Mouse (Mus musculus): Measurements from ENCODE around the gene Ripor3.

The Ripor3 gene

GRCm38 (mm10) chr2:168028376-168028775 lies 18.0 kb upstream of the Ripor3 start:
- no peak for DNase-seq (ENCODE audit: low spot score)

- DNase-seq (ENCODE audit: low spot score) = no peak
These were observed 16.0 kb upstream of the Ripor3 start for GRCm38 (mm10) chr2:168026467-168026866.

GRCm38 (mm10) chr2:168025882-168026281 lies 15.5 kb upstream of the Ripor3 start:
- DNase-seq (ENCODE audit: low spot score) = no peak

GRCm38 (mm10) chr2:168025174-168025573 lies 14.8 kb upstream of the Ripor3 start:
- DNase-seq (ENCODE audit: low spot score) = peak; percentile 33

GRCm38 (mm10) chr2:168023763-168024402 lies 13.5 kb upstream of the Ripor3 start:
- no peak for DNase-seq (ENCODE audit: low spot score)

GRCm38 (mm10) chr2:168019201-168019715 lies 8.8 kb upstream of the Ripor3 start:
- DNase-seq (ENCODE audit: low spot score) = no peak

GRCm38 (mm10) chr2:168016951-168017391 lies 6.6 kb upstream of the Ripor3 start:
- peak; percentile 69 for DNase-seq (ENCODE audit: low spot score)

GRCm38 (mm10) chr2:168010893-168011292 lies 475 bp upstream of the Ripor3 start:
- DNase-seq (ENCODE audit: low spot score) = no peak

GRCm38 (mm10) chr2:168008132-168008531 lies 2.3 kb downstream of the Ripor3 start:
- no peak for DNase-seq (ENCODE audit: low spot score)

- DNase-seq (ENCODE audit: low spot score) = no peak
These were observed 3.9 kb downstream of the Ripor3 start for GRCm38 (mm10) chr2:168006489-168006888.

GRCm38 (mm10) chr2:168005616-168006015 lies 4.8 kb downstream of the Ripor3 start:
- no peak for DNase-seq (ENCODE audit: low spot score)

- no peak for DNase-seq (ENCODE audit: low spot score)
These were observed 5.4 kb downstream of the Ripor3 start for GRCm38 (mm10) chr2:168005005-168005404.

- DNase-seq (ENCODE audit: low spot score) = no peak
These were observed 6.0 kb downstream of the Ripor3 start for GRCm38 (mm10) chr2:168004369-168004768.

- DNase-seq (ENCODE audit: low spot score) = no peak
These were observed 7.0 kb downstream of the Ripor3 start for GRCm38 (mm10) chr2:168003431-168003830.

- no peak for DNase-seq (ENCODE audit: low spot score)
These were observed 7.5 kb downstream of the Ripor3 start for GRCm38 (mm10) chr2:168002884-168003283.

GRCm38 (mm10) chr2:168002188-168002587 lies 8.2 kb downstream of the Ripor3 start:
- DNase-seq (ENCODE audit: low spot score) = no peak

GRCm38 (mm10) chr2:167999145-167999743 lies 11.2 kb downstream of the Ripor3 start:
- no peak for DNase-seq (ENCODE audit: low spot score)

GRCm38 (mm10) chr2:167997562-167997961 lies 12.9 kb downstream of the Ripor3 start:
- DNase-seq (ENCODE audit: low spot score) = no peak

- no peak for DNase-seq (ENCODE audit: low spot score)
These were observed 13.7 kb downstream of the Ripor3 start for GRCm38 (mm10) chr2:167996672-167997215.

GRCm38 (mm10) chr2:167995870-167996635 lies 14.4 kb downstream of the Ripor3 start:
- no peak for DNase-seq (ENCODE audit: low spot score)

GRCm38 (mm10) chr2:167993260-167993659 lies 17.2 kb downstream of the Ripor3 start:
- DNase-seq (ENCODE audit: low spot score) = no peak

- DNase-seq (ENCODE audit: low spot score) = no peak
These were observed 21.1 kb downstream of the Ripor3 start for GRCm38 (mm10) chr2:167989310-167989709.

GRCm38 (mm10) chr2:167987640-167988039 lies 22.8 kb downstream of the Ripor3 start:
- DNase-seq (ENCODE audit: low spot score) = no peak
